Mouse (Mus musculus) MEL (cell line): ENCODE data around the gene Prrx2. TPM values are rescaled to one million over a fixed set of nuclear protein-coding genes. Genes with fewer than 3 reads are reported as not detected.

Source experiments
- DNase-seq: peaks from one replicate; pipeline ENCODE4 v3.0.0; 2011; ENCODE audit warnings: low read depth, low spot score
- H3K27ac ChIP-seq: 2 replicates; pipeline ENCODE4 v1.5.1; 2012; ENCODE audit warnings: low read depth, mild to moderate bottlenecking, control low read depth, low read length, moderate library complexity; ENCODE audit not compliant: control insufficient read depth
- H3K27me3 ChIP-seq, 2 experiments: fragments of 150-350 bp in 1 of 2; sonication (generic) in 1 of 2; 2 replicates each; pipeline ENCODE4 v1.6.1; 2012; ENCODE audit warnings: low read length in 2 of 2, mild to moderate bottlenecking in 2 of 2, improper control_type of control experiment in 1 of 2, moderate library complexity in 1 of 2; ENCODE audit not compliant: insufficient read depth in 2 of 2, control insufficient read depth in 1 of 2
- H3K36me3 ChIP-seq, 2 experiments: 2 replicates each; pipeline ENCODE4 v1.6.1; 2012 to 2014; ENCODE audit warnings: low read length in 2 of 2, improper control_type of control experiment in 1 of 2, inconsistent platforms in 1 of 2, mild to moderate bottlenecking in 1 of 2; ENCODE audit not compliant: insufficient read depth in 2 of 2, control insufficient read depth in 1 of 2
- H3K4me1 ChIP-seq, 2 experiments: fragments of 150-350 bp in 1 of 2; sonication (generic) in 1 of 2; 2 replicates each; pipeline ENCODE4 v1.6.1; 2012; ENCODE audit warnings: low read length in 2 of 2, improper control_type of control experiment in 1 of 2, mild to moderate bottlenecking in 1 of 2; ENCODE audit not compliant: insufficient read depth in 2 of 2, control insufficient read depth in 1 of 2
- H3K4me3 ChIP-seq, 2 experiments: fragments of 150-350 bp in 1 of 2; sonication (generic) in 1 of 2; 2 replicates each; pipeline ENCODE4 v1.5.1; 2012; ENCODE audit warnings: low read depth in 2 of 2, low read length in 2 of 2, mild to moderate bottlenecking in 2 of 2, moderate library complexity in 2 of 2, control low read depth in 1 of 2, improper control_type of control experiment in 1 of 2; ENCODE audit not compliant: control insufficient read depth in 1 of 2, insufficient read depth in 1 of 2
- H3K79me2 ChIP-seq: 2 replicates; pipeline ENCODE4 v1.6.1; 2012; ENCODE audit warnings: mild to moderate bottlenecking, low read length, moderate library complexity; ENCODE audit not compliant: control insufficient read depth, poor library complexity, insufficient read depth
- H3K9ac ChIP-seq: 2 replicates; pipeline ENCODE4 v1.6.1; 2012; ENCODE audit warnings: low read depth, mild to moderate bottlenecking, control low read depth, low read length, moderate library complexity; ENCODE audit not compliant: control insufficient read depth, poor library complexity, severe bottlenecking
- H3K9me3 ChIP-seq: fragments of 150-350 bp; sonication (generic); replicated peaks from 2 replicates; pipeline ENCODE4 v1.6.1; 2012; ENCODE audit warnings: mild to moderate bottlenecking, low read length, improper control_type of control experiment, moderate library complexity; ENCODE audit not compliant: insufficient read depth
- CHD1 ChIP-seq: IDR thresholded peaks from 2 replicates; pipeline ENCODE4 v1.6.1; 2012; ENCODE audit warnings: low read depth, mild to moderate bottlenecking, inconsistent platforms, low read length, improper control_type of control experiment
- CHD2 ChIP-seq: IDR thresholded peaks from 2 replicates; pipeline ENCODE4 v1.6.1; 2011; ENCODE audit warnings: low read length, improper control_type of control experiment
- CTCF ChIP-seq, 3 experiments: IDR thresholded peaks in 2 of 3; conservative IDR thresholded peaks in 1 of 3; 2 replicates each; pipeline ENCODE4 v1.5.1; 2011 to 2012; ENCODE audit warnings: low read length in 3 of 3, low read depth in 2 of 3, mild to moderate bottlenecking in 2 of 3, improper control_type of control experiment in 1 of 3, inconsistent platforms in 1 of 3, mixed read lengths in 1 of 3, moderate library complexity in 1 of 3; ENCODE audit not compliant: control insufficient read depth in 1 of 3, insufficient read depth in 1 of 3, poor library complexity in 1 of 3, severe bottlenecking in 1 of 3
- E2F4 ChIP-seq: IDR thresholded peaks from 2 replicates; pipeline ENCODE4 v1.6.1; 2011; ENCODE audit warnings: low read depth, low read length, improper control_type of control experiment, borderline replicate concordance
- GATA1 ChIP-seq: IDR thresholded peaks from 2 replicates; pipeline ENCODE4 v1.6.1; 2011; ENCODE audit warnings: low read depth, low read length, improper control_type of control experiment
- HCFC1 ChIP-seq: IDR thresholded peaks from 2 replicates; pipeline ENCODE4 v1.6.1; 2012; ENCODE audit warnings: low read depth, mild to moderate bottlenecking, inconsistent platforms, low read length, improper control_type of control experiment, moderate library complexity
- JUND ChIP-seq: IDR thresholded peaks from 2 replicates; pipeline ENCODE4 v1.6.1; 2011; ENCODE audit warnings: low read depth, mild to moderate bottlenecking, improper control_type of control experiment, low read length
- KAT2A ChIP-seq: conservative IDR thresholded peaks from 2 replicates; pipeline ENCODE4 v1.6.1; 2012; ENCODE audit warnings: low read depth, low read length, improper control_type of control experiment, inconsistent platforms
- MAX ChIP-seq: IDR thresholded peaks from 2 replicates; pipeline ENCODE4 v1.6.1; 2011; ENCODE audit warnings: low read length, improper control_type of control experiment
- MAZ ChIP-seq: IDR thresholded peaks from 2 replicates; pipeline ENCODE4 v1.6.1; 2012; ENCODE audit warnings: low read depth, mild to moderate bottlenecking, inconsistent platforms, low read length, improper control_type of control experiment
- MEF2A ChIP-seq: IDR thresholded peaks from 2 replicates; pipeline ENCODE4 v1.6.1; 2014; ENCODE audit warnings: low read depth, mild to moderate bottlenecking, inconsistent platforms, low read length, improper control_type of control experiment; ENCODE audit not compliant: poor library complexity, insufficient replicate concordance, severe bottlenecking; ENCODE audit errors: extremely low read depth
- MXI1 ChIP-seq: IDR thresholded peaks from 2 replicates; pipeline ENCODE4 v1.6.1; 2011; ENCODE audit warnings: mild to moderate bottlenecking, low read depth, low read length, improper control_type of control experiment
- NELFE ChIP-seq: IDR thresholded peaks from 2 replicates; pipeline ENCODE4 v1.6.1; 2011; ENCODE audit warnings: low read depth, low read length, improper control_type of control experiment
- NRF1 ChIP-seq: IDR thresholded peaks from 2 replicates; pipeline ENCODE4 v1.6.1; 2014; ENCODE audit warnings: low read depth, mild to moderate bottlenecking, inconsistent platforms, low read length, improper control_type of control experiment, moderate library complexity; ENCODE audit not compliant: poor library complexity, insufficient read depth, severe bottlenecking
- POLR2AphosphoS2 ChIP-seq: IDR thresholded peaks from 2 replicates; pipeline ENCODE4 v1.6.1; 2011; ENCODE audit warnings: low read length, improper control_type of control experiment
- RCOR1 ChIP-seq: IDR thresholded peaks from 2 replicates; pipeline ENCODE4 v1.6.1; 2012; ENCODE audit warnings: low read depth, mild to moderate bottlenecking, inconsistent platforms, low read length, improper control_type of control experiment
- SIN3A ChIP-seq: IDR thresholded peaks from 2 replicates; pipeline ENCODE4 v1.6.1; 2012; ENCODE audit warnings: low read length, improper control_type of control experiment, inconsistent platforms
- SMC3 ChIP-seq: IDR thresholded peaks from 2 replicates; pipeline ENCODE4 v1.6.1; 2011; ENCODE audit warnings: low read depth, low read length, improper control_type of control experiment
- TBP ChIP-seq: IDR thresholded peaks from 2 replicates; pipeline ENCODE4 v1.8.0; 2011; ENCODE audit warnings: low read depth, low read length, improper control_type of control experiment
- UBTF ChIP-seq: IDR thresholded peaks from 2 replicates; pipeline ENCODE4 v1.6.1; 2012; ENCODE audit warnings: low read depth, mild to moderate bottlenecking, inconsistent platforms, low read length, improper control_type of control experiment, moderate library complexity, borderline replicate concordance; ENCODE audit not compliant: insufficient read depth
- USF2 ChIP-seq, 2 experiments: IDR thresholded peaks; 2 replicates each; pipeline ENCODE4 v1.6.1; 2011 to 2012; ENCODE audit warnings: improper control_type of control experiment in 2 of 2, low read length in 2 of 2, borderline replicate concordance in 1 of 2, inconsistent platforms in 1 of 2, low read depth in 1 of 2, mild to moderate bottlenecking in 1 of 2; ENCODE audit not compliant: insufficient read depth in 1 of 2
- ZC3H11A ChIP-seq: IDR thresholded peaks from 2 replicates; pipeline ENCODE4 v1.6.1; 2012; ENCODE audit warnings: low read depth, mild to moderate bottlenecking, inconsistent platforms, low read length, improper control_type of control experiment
- ZKSCAN1 ChIP-seq: IDR thresholded peaks from 2 replicates; pipeline ENCODE4 v1.6.1; 2012; ENCODE audit warnings: low read depth, mild to moderate bottlenecking, inconsistent platforms, low read length, improper control_type of control experiment, moderate library complexity
- polyA plus RNA-seq, 2 experiments: library from polyadenylated mRNA; stranded (reverse) in 1 of 2; unstranded in 1 of 2; fragments of >175 nt in 1 of 2; fragments of >200 nt in 1 of 2; gene quantifications; 2 replicates each; pipeline versions ENCODE4 v1.2.1 to v1.2.4; 2012; ENCODE audit warnings: low replicate concordance in 2 of 2, low read depth in 1 of 2; ENCODE audit not compliant: insufficient read length in 2 of 2, insufficient read depth in 1 of 2, missing spikeins in 1 of 2
- total RNA-seq: library from RNA; depleted of rRNA; stranded (reverse); fragments of 300-350 nt; gene quantifications from 2 replicates; pipeline ENCODE4 v1.2.3, GENCODE M21; 2012

The Prrx2 gene
- total and polyA plus RNA-seq, 3 experiments, result not detected

- Histone ChIP-seq H3K27ac (no peak overlapping the region), H3K36me3 (no peaks in the 10 kb centered on the region), H3K4me3 (no peak overlapping the region), H3K4me1 (no peaks in the 10 kb centered on the region), H3K27me3 (peaks cover 2 to 3% of the 10 kb centered on the region in 2 experiments; a peak in 2 of 4 replicates), H3K79me2 (no peaks in the 10 kb centered on the region), H3K9me3 (no peaks in the 10 kb centered on the region), H3K9ac (no peak overlapping the region)
- no peak for DNase-seq
- TF ChIP-seq GATA1 (no peak), SIN3A (no peak), CHD2 (no peak), CTCF (IDR thresholded peaks at IDR 0.05 in 2 of 3, conservative IDR thresholded peaks at IDR 0.05 in 1 of 3; ENCODE audit: control insufficient read depth in 1 of 3, insufficient read depth in 1 of 3, low read depth in 2 of 3, low read length in 3 of 3, poor library complexity in 1 of 3, severe bottlenecking in 1 of 3) (no peak), MEF2A (no peak), MAX (no peak), MAZ (no peak), POLR2AphosphoS2 (no peak), MXI1 (no peak), UBTF (no peak), KAT2A (no peak), JUND (no peak), HCFC1 (no peak), E2F4 (no peak), SMC3 (no peak), ZKSCAN1 (no peak), NRF1 (no peak)
Observed at GRCm38 (mm10) chr2:30902256-30902655, 67.5 kb downstream of the Prrx2 start.

GRCm38 (mm10) chr2:30902726-30903722 lies 68.3 kb downstream of the Prrx2 start:
- H3K36me3 ChIP-seq, result no peaks in the 10 kb centered on the region
- no peak overlapping the region for H3K4me3 ChIP-seq
- H3K27ac ChIP-seq, result no peak overlapping the region
- no peak for TF ChIP-seq USF2 (IDR thresholded peaks at IDR 0.05; ENCODE audit: borderline replicate concordance in 1 of 2, insufficient read depth in 1 of 2, low read depth in 1 of 2, low read length in 2 of 2)
- TF ChIP-seq CHD1, result no peak
- no peak for TF ChIP-seq KAT2A
- TF ChIP-seq MEF2A, result no peak
- no peak for TF ChIP-seq E2F4
- no peak for TF ChIP-seq ZC3H11A
- no peak for TF ChIP-seq TBP
- TF ChIP-seq ZKSCAN1, result no peak
- TF ChIP-seq RCOR1, result no peak
- TF ChIP-seq NELFE, result no peak
- TF ChIP-seq POLR2AphosphoS2, result no peak
- TF ChIP-seq, all 39 proteins: peak for 0
- Histone ChIP-seq H3K79me2 (no peaks in the 10 kb centered on the region), H3K4me1 (no peaks in the 10 kb centered on the region), H3K9ac (no peak overlapping the region), H3K9me3 (no peaks in the 10 kb centered on the region), H3K27me3 (peaks cover 0 to 3% of the 10 kb centered on the region in 2 experiments; a peak in 2 of 4 replicates)
- DNase-seq, result no peak
